In genomic region chr4:132513395-132514273, GRCm38 (mm10) we compare ENCODE assay signal across 10 mouse cellular contexts. TPM values are rescaled to one million over a fixed set of nuclear protein-coding genes. Genes with fewer than 3 reads are reported as not detected.
DNase-seq lines count a peak whose midpoint lies in the region; ATAC-seq and TF ChIP-seq lines count a peak whose summit lies in the region.
"Had no signal": no experiment of that assay in that cellular context is flagged by ENCODE, and none has a peak within 500 bp of the region (broad histone marks: within the 10 kb centered on the region; RNA-seq: fewer than 3 reads in every experiment).

No protein-coding gene starts in this region.

- H3K79me2 ChIP-seq in MEL (ENCODE audit: control insufficient read depth, insufficient read depth, low read length, poor library complexity): peaks cover 24% of the 10 kb centered on the region

- no peak for TF ChIP-seq CTCF in MEL (IDR thresholded peaks at IDR 0.05 in 2 of 3, conservative IDR thresholded peaks at IDR 0.05 in 1 of 3; ENCODE audit: control insufficient read depth in 1 of 3, insufficient read depth in 1 of 3, low read depth in 2 of 3, low read length in 3 of 3, poor library complexity in 1 of 3, severe bottlenecking in 1 of 3)
- no peak for TF ChIP-seq CTCF in left cerebral cortex, adult 2 months (IDR thresholded peaks at IDR 0.05)

- no peak overlapping the region for H3K4me3 ChIP-seq in hindbrain, embryonic 15.5 days
- H3K4me3 ChIP-seq in hindbrain, embryonic 12.5 days: no peak overlapping the region
- peak overlapping the region; percentile 30 to 58 for H3K4me3 ChIP-seq in MEL (ENCODE audit: control insufficient read depth in 1 of 2, insufficient read depth in 1 of 2, low read depth in 2 of 2, low read length in 2 of 2)
- peak overlapping the region; percentile 51; the same call in 1 of the 2 replicates for H3K4me3 ChIP-seq in embryonic facial prominence, embryonic 14.5 days (ENCODE audit: low read depth, low read length)
- no peak overlapping the region for H3K4me3 ChIP-seq in left cerebral cortex, adult 2 months

- 32% methylated on average over 14 of the region's 14 CpGs for WGBS in hindbrain, embryonic 15.5 days
- WGBS in hindbrain, embryonic 12.5 days: 33% methylated on average over 14 of the region's 14 CpGs
- 32% methylated on average over 14 of the region's 14 CpGs for WGBS in embryonic facial prominence, embryonic 14.5 days

- DNase-seq in MEL (ENCODE audit: low read depth, low spot score): peak; percentile 96
- no peak for DNase-seq in embryonic facial prominence, embryonic 14.5 days (ENCODE audit: low spot score)
- DNase-seq in lung, postnatal 10 days: peak; percentile 44
- no peak for DNase-seq in spleen, adult 18-20 months
- DNase-seq in spleen, postnatal 36 days (ENCODE audit: low spot score in 2 of 2): no peak
- DNase-seq in left cerebral cortex, adult 2 months (ENCODE audit: extremely low spot score in 1 of 2, low spot score in 2 of 2): no peak
- DNase-seq: cerebellum, postnatal 36 days; kidney, postnatal 14 days had no signal

- intact Hi-C loops in left cerebral cortex, adult 2 months (cut with DNase I): loop anchor here (2.0 to 5.0 kb wide), 3 partner anchors 91 to 301 kb away; partner anchors contain the start of genes Phactr4 and Ythdf2

- H3K4me1 ChIP-seq in hindbrain, embryonic 15.5 days (replicated peaks): peaks cover 26% of the 10 kb centered on the region
- H3K4me1 ChIP-seq in hindbrain, embryonic 12.5 days: peaks cover 16% of the 10 kb centered on the region; the same call in 1 of the 2 replicates
- peaks cover 17 to 19% of the 10 kb centered on the region in 2 experiments for H3K4me1 ChIP-seq in MEL (ENCODE audit: control insufficient read depth in 1 of 2, insufficient read depth in 2 of 2, low read length in 2 of 2)
- H3K4me1 ChIP-seq in embryonic facial prominence, embryonic 14.5 days (ENCODE audit: control insufficient read depth, insufficient read depth, low read length): peaks cover 7% of the 10 kb centered on the region; the same call in 1 of the 2 replicates

- no peak for TF ChIP-seq RAD21 in MEL (IDR thresholded peaks at IDR 0.05; ENCODE audit: low read depth, low read length)

- peaks cover 7% of the 10 kb centered on the region; the same call in 1 of the 2 replicates for H3K27me3 ChIP-seq in hindbrain, embryonic 15.5 days
- H3K27me3 ChIP-seq in hindbrain, embryonic 12.5 days: peaks cover 6% of the 10 kb centered on the region; the same call in 1 of the 2 replicates
- H3K27me3 ChIP-seq in MEL (ENCODE audit: control insufficient read depth in 1 of 2, insufficient read depth in 2 of 2, low read length in 2 of 2): no peaks in the 10 kb centered on the region
- no peaks in the 10 kb centered on the region for H3K27me3 ChIP-seq in embryonic facial prominence, embryonic 14.5 days (replicated peaks; ENCODE audit: control insufficient read depth, insufficient read depth, low read length)

- H3K9me3 ChIP-seq in hindbrain, embryonic 15.5 days: no peaks in the 10 kb centered on the region
- no peaks in the 10 kb centered on the region for H3K9me3 ChIP-seq in hindbrain, embryonic 12.5 days (replicated peaks)
- H3K9me3 ChIP-seq in MEL (replicated peaks; ENCODE audit: insufficient read depth, low read length): no peaks in the 10 kb centered on the region
- H3K9me3 ChIP-seq in embryonic facial prominence, embryonic 14.5 days (ENCODE audit: control insufficient read depth, low read length): no peaks in the 10 kb centered on the region

- TF ChIP-seq EP300 in MEL (IDR thresholded peaks at IDR 0.05; ENCODE audit: low read depth in 1 of 2, low read length in 2 of 2): peak; percentile 53 to 84

- no peak overlapping the region for H3K9ac ChIP-seq in hindbrain, embryonic 15.5 days
- H3K9ac ChIP-seq in hindbrain, embryonic 12.5 days: no peak overlapping the region
- peak overlapping the region; percentile 95 for H3K9ac ChIP-seq in MEL (ENCODE audit: control insufficient read depth, low read depth, low read length, poor library complexity, severe bottlenecking)
- H3K9ac ChIP-seq in embryonic facial prominence, embryonic 14.5 days (ENCODE audit: low read depth, low read length): no peak overlapping the region

- no peaks in the 10 kb centered on the region for H3K36me3 ChIP-seq in hindbrain, embryonic 15.5 days
- H3K36me3 ChIP-seq in hindbrain, embryonic 12.5 days: no peaks in the 10 kb centered on the region
- peaks cover 0 to 28% of the 10 kb centered on the region in 2 experiments; a peak in 2 of 4 replicates for H3K36me3 ChIP-seq in MEL (ENCODE audit: control insufficient read depth in 1 of 2, insufficient read depth in 2 of 2, low read length in 2 of 2)
- H3K36me3 ChIP-seq in embryonic facial prominence, embryonic 14.5 days (ENCODE audit: control insufficient read depth, insufficient read depth, low read length): no peaks in the 10 kb centered on the region

- H3K4me2 ChIP-seq in hindbrain, embryonic 15.5 days: peak overlapping the region; percentile 16
- H3K4me2 ChIP-seq in hindbrain, embryonic 12.5 days (replicated peaks): no peak overlapping the region
- H3K4me2 ChIP-seq in embryonic facial prominence, embryonic 14.5 days (ENCODE audit: low read depth, low read length): peak overlapping the region; percentile 96

- ATAC-seq in hindbrain, embryonic 15.5 days (ENCODE audit: low FRiP score, low read depth): no peak
- ATAC-seq in hindbrain, embryonic 12.5 days (ENCODE audit: low FRiP score): no peak
- no peak for ATAC-seq in embryonic facial prominence, embryonic 14.5 days (ENCODE audit: low read depth)

- TF ChIP-seq POLR2A in MEL (IDR thresholded peaks at IDR 0.05; ENCODE audit: control insufficient read depth in 1 of 2, insufficient read depth in 1 of 2, low read depth in 1 of 2, low read length in 2 of 2, poor library complexity in 1 of 2): peak; percentile 63 to 71; a peak in 3 of 4 replicates

- no peak overlapping the region for H3K27ac ChIP-seq in hindbrain, embryonic 15.5 days (replicated peaks)
- no peak overlapping the region for H3K27ac ChIP-seq in hindbrain, embryonic 12.5 days
- peak overlapping the region; percentile 92 for H3K27ac ChIP-seq in MEL (ENCODE audit: control insufficient read depth, low read depth, low read length)
- no peak overlapping the region for H3K27ac ChIP-seq in embryonic facial prominence, embryonic 14.5 days (replicated peaks; ENCODE audit: low read depth, low read length)
- no peak overlapping the region for H3K27ac ChIP-seq in left cerebral cortex, adult 2 months

TF ChIP-seq in MEL, 35 proteins besides CTCF, POLR2A, EP300 and RAD21 (continues in another document):
- TF ChIP-seq MAZ (IDR thresholded peaks at IDR 0.05; ENCODE audit: low read depth, low read length) (no peak), MYC (IDR thresholded peaks at IDR 0.05; ENCODE audit: low read depth, low read length) (peak; percentile 79), ELF1 (IDR thresholded peaks at IDR 0.05; ENCODE audit: low read depth, low read length) (peak; percentile 76)

RNA-seq across cellular contexts. Expression of gene Sesn2, which starts 3.3 kb away (rescaled TPM):
- polyA plus RNA-seq in hindbrain, embryonic 15.5 days (2015; fragmentation: Nextera tagmentation; extraction: Ambion mirVana): 11.1 and 11.5 TPM in 2 replicates
- 11.1 and 12.1 TPM in 2 replicates for polyA plus RNA-seq in hindbrain, embryonic 12.5 days (2016; fragmentation: Nextera tagmentation; extraction: Ambion mirVana)
- total RNA-seq in MEL (2012; rRNA removed): 9.6 and 38.3 TPM in 2 replicates
- 10 to 100 TPM in 1 of 2 experiments, not detected in 1; 27.5 TPM for polyA plus RNA-seq in MEL (2012; ENCODE audit: insufficient read depth in 1 of 2, insufficient read length in 2 of 2, low read depth in 1 of 2, low replicate concordance in 2 of 2, missing spikeins in 1 of 2)
- 6.2 and 6.4 TPM in 2 replicates for polyA plus RNA-seq in embryonic facial prominence, embryonic 14.5 days (2014; fragmentation: Nextera tagmentation; extraction: Ambion mirVana)
- 10 to 100 TPM; 10.4 to 10.7 TPM for total RNA-seq in left cerebral cortex, adult 2 months (2021)

RNA-seq across cellular contexts. Expression of gene Atpif1, which starts 19.8 kb away (rescaled TPM):
- 1,320 and 1,434 TPM in 2 replicates for polyA plus RNA-seq in hindbrain, embryonic 15.5 days (2015; fragmentation: Nextera tagmentation; extraction: Ambion mirVana)
- polyA plus RNA-seq in hindbrain, embryonic 12.5 days (2016; fragmentation: Nextera tagmentation; extraction: Ambion mirVana): 1,136 and 1,234 TPM in 2 replicates
- 492 and 730 TPM in 2 replicates for total RNA-seq in MEL (2012; rRNA removed)
- polyA plus RNA-seq in MEL (2012; ENCODE audit: insufficient read depth in 1 of 2, insufficient read length in 2 of 2, low read depth in 1 of 2, low replicate concordance in 2 of 2, missing spikeins in 1 of 2): 100 to 1,000 TPM in 1 of 2 experiments, not detected in 1; 566 TPM
- polyA plus RNA-seq in embryonic facial prominence, embryonic 14.5 days (2014; fragmentation: Nextera tagmentation; extraction: Ambion mirVana): 984 and 996 TPM in 2 replicates
- total RNA-seq in left cerebral cortex, adult 2 months (2021): 100 to 1,000 TPM; 430 to 458 TPM

RNA-seq across cellular contexts. Expression of gene Dnajc8, which starts 21.7 kb away (rescaled TPM):
- 133 and 135 TPM in 2 replicates for polyA plus RNA-seq in hindbrain, embryonic 15.5 days (2015; fragmentation: Nextera tagmentation; extraction: Ambion mirVana)
- 159 and 164 TPM in 2 replicates for polyA plus RNA-seq in hindbrain, embryonic 12.5 days (2016; fragmentation: Nextera tagmentation; extraction: Ambion mirVana)
- 110 and 115 TPM in 2 replicates for total RNA-seq in MEL (2012; rRNA removed)
- polyA plus RNA-seq in MEL (2012; ENCODE audit: insufficient read depth in 1 of 2, insufficient read length in 2 of 2, low read depth in 1 of 2, low replicate concordance in 2 of 2, missing spikeins in 1 of 2): 100 to 1,000 TPM in 1 of 2 experiments, not detected in 1; 246 TPM
- polyA plus RNA-seq in embryonic facial prominence, embryonic 14.5 days (2014; fragmentation: Nextera tagmentation; extraction: Ambion mirVana): 133 and 136 TPM in 2 replicates
- total RNA-seq in left cerebral cortex, adult 2 months (2021): 10 to 100 TPM; 91.4 to 92.9 TPM

RNA-seq across cellular contexts. Expression of gene Med18, which starts 49.9 kb away (rescaled TPM):
- 14.6 and 16.1 TPM in 2 replicates for polyA plus RNA-seq in hindbrain, embryonic 15.5 days (2015; fragmentation: Nextera tagmentation; extraction: Ambion mirVana)
- 18.9 and 24.5 TPM in 2 replicates for polyA plus RNA-seq in hindbrain, embryonic 12.5 days (2016; fragmentation: Nextera tagmentation; extraction: Ambion mirVana)
- 26.8 and 32.9 TPM in 2 replicates for total RNA-seq in MEL (2012; rRNA removed)
- polyA plus RNA-seq in MEL (2012; ENCODE audit: insufficient read depth in 1 of 2, insufficient read length in 2 of 2, low read depth in 1 of 2, low replicate concordance in 2 of 2, missing spikeins in 1 of 2): 10 to 100 TPM in 1 of 2 experiments, not detected in 1; 13.4 TPM
- polyA plus RNA-seq in embryonic facial prominence, embryonic 14.5 days (2014; fragmentation: Nextera tagmentation; extraction: Ambion mirVana): 6.6 and 8.5 TPM in 2 replicates
- 10 to 100 TPM in 1 of 2 experiments, 1 to 10 TPM in 1; 8.8 to 10.1 TPM for total RNA-seq in left cerebral cortex, adult 2 months (2021)

RNA-seq across cellular contexts. Expression of gene Ptafr, which starts 50.2 kb away (rescaled TPM):
- 0.93 and 1.2 TPM in 2 replicates for polyA plus RNA-seq in hindbrain, embryonic 15.5 days (2015; fragmentation: Nextera tagmentation; extraction: Ambion mirVana)
- 0.34 and 0.76 TPM in 2 replicates for polyA plus RNA-seq in hindbrain, embryonic 12.5 days (2016; fragmentation: Nextera tagmentation; extraction: Ambion mirVana)
- not detected in 2 replicates for total RNA-seq in MEL (2012; rRNA removed)
- polyA plus RNA-seq in MEL (2012; ENCODE audit: insufficient read depth in 1 of 2, insufficient read length in 2 of 2, low read depth in 1 of 2, low replicate concordance in 2 of 2, missing spikeins in 1 of 2): under 1 TPM in 1 of 2 experiments, not detected in 1; 0.06 TPM
- polyA plus RNA-seq in embryonic facial prominence, embryonic 14.5 days (2014; fragmentation: Nextera tagmentation; extraction: Ambion mirVana): 0.55 and 0.58 TPM in 2 replicates
- 1 to 10 TPM in 1 of 2 experiments, under 1 TPM in 1; 1.00 to 1.2 TPM for total RNA-seq in left cerebral cortex, adult 2 months (2021)

Comparison
In these comparisons a context has a peak if more than half of its experiments do, and no peak if none do; other contexts are left out.
1. H3K4me3 ChIP-seq: peak in MEL (2 of 2) and embryonic facial prominence, embryonic 14.5 days (single experiment); none in hindbrain, embryonic 15.5 days (single experiment), hindbrain, embryonic 12.5 days (single experiment) and left cerebral cortex, adult 2 months (single experiment).
2. DNase-seq: peak in MEL (single experiment) and lung, postnatal 10 days (single experiment); none in embryonic facial prominence, embryonic 14.5 days (single experiment), spleen, adult 18-20 months (0 of 2), spleen, postnatal 36 days (0 of 2) and left cerebral cortex, adult 2 months (0 of 2).